Mouse (Mus musculus): Measurements from ENCODE around the gene Med24. TPM values are rescaled to one million over a fixed set of nuclear protein-coding genes. Genes with fewer than 3 reads are reported as not detected.
A peak's percentile ranks its signal among the peaks of the same experiment; 100 is the strongest.

Gene Med24
- polyA plus RNA-seq, 1 experiment from 2014 or later, result 90.3 TPM

- H3K4me3 ChIP-seq (replicated peaks), result peak overlapping the region; percentile 30
- no peaks in the 10 kb centered on the region for H3K9me3 ChIP-seq
- H3K36me3 ChIP-seq, result peaks cover 13% of the 10 kb centered on the region
- H3K27me3 ChIP-seq, result no peaks in the 10 kb centered on the region
- H3K9ac ChIP-seq (replicated peaks), result peak overlapping the region; percentile 60
- H3K4me1 ChIP-seq (replicated peaks), result peaks cover 99% of the 10 kb centered on the region
- H3K4me2 ChIP-seq (replicated peaks), result peak overlapping the region; percentile 85
- peak overlapping the region; percentile 98 for H3K27ac ChIP-seq
- no peak for ATAC-seq
- 9% methylated on average over 4 of the region's 5 CpGs for WGBS
Measured at GRCm38 (mm10) chr11:98749716-98750115, 20.5 kb upstream of the Med24 start.

GRCm38 (mm10) chr11:98748506-98749416, 19.5 kb upstream of the Med24 start:
- peak overlapping the region; percentile 30 for H3K4me3 ChIP-seq (replicated peaks)
- H3K9ac ChIP-seq (replicated peaks), result peak overlapping the region; percentile 60
- 13% methylated on average over 15 of the region's 15 CpGs for WGBS
- peak overlapping the region; percentile 85 for H3K4me2 ChIP-seq (replicated peaks)
- H3K27me3 ChIP-seq, result no peaks in the 10 kb centered on the region
- peaks cover 5% of the 10 kb centered on the region for H3K36me3 ChIP-seq
- ATAC-seq, result peak; percentile 47
- peak overlapping the region; percentile 98 for H3K27ac ChIP-seq
- H3K9me3 ChIP-seq, result no peaks in the 10 kb centered on the region
- peaks cover 99% of the 10 kb centered on the region for H3K4me1 ChIP-seq (replicated peaks)

- H3K9me3 ChIP-seq, result no peaks in the 10 kb centered on the region
Measured at GRCm38 (mm10) chr11:98747804-98748505, 18.7 kb upstream of the Med24 start.

GRCm38 (mm10) chr11:98746855-98747693, 17.8 kb upstream of the Med24 start:
- Histone ChIP-seq H3K9ac (replicated peaks) (peak overlapping the region; percentile 59), H3K9me3 (no peaks in the 10 kb centered on the region)
- 6% methylated on average over 19 of the region's 19 CpGs for WGBS

More at GRCm38 (mm10) chr11:98747804-98748505, 18.7 kb upstream of the Med24 start:
- 15% methylated on average over 6 of the region's 6 CpGs for WGBS
- peak overlapping the region; percentile 85 for H3K4me2 ChIP-seq (replicated peaks)
- H3K27ac ChIP-seq, result peak overlapping the region; percentile 98
- H3K4me3 ChIP-seq (replicated peaks), result peak overlapping the region; percentile 30
- ATAC-seq, result no peak
- no peaks in the 10 kb centered on the region for H3K36me3 ChIP-seq
- H3K27me3 ChIP-seq, result no peaks in the 10 kb centered on the region
- peaks cover 99% of the 10 kb centered on the region for H3K4me1 ChIP-seq (replicated peaks)
- peak overlapping the region; percentile 60 for H3K9ac ChIP-seq (replicated peaks)

GRCm38 (mm10) chr11:98745932-98746853, 17.0 kb upstream of the Med24 start:
- Histone ChIP-seq H3K4me2 (replicated peaks) (peak overlapping the region; percentile 85), H3K9ac (replicated peaks) (peak overlapping the region; percentile 59), H3K4me3 (replicated peaks) (peak overlapping the region; percentile 32), H3K27me3 (no peaks in the 10 kb centered on the region), H3K27ac (peak overlapping the region; percentile 98), H3K36me3 (no peaks in the 10 kb centered on the region), H3K9me3 (no peaks in the 10 kb centered on the region), H3K4me1 (replicated peaks) (peaks cover 86% of the 10 kb centered on the region)
- no peak for ATAC-seq
- WGBS, result 49% methylated on average over 12 of the region's 12 CpGs

More at GRCm38 (mm10) chr11:98746855-98747693, 17.8 kb upstream of the Med24 start:
- Histone ChIP-seq H3K4me1 (replicated peaks) (peaks cover 94% of the 10 kb centered on the region), H3K27ac (peak overlapping the region; percentile 98), H3K4me3 (replicated peaks) (peak overlapping the region; percentile 32), H3K4me2 (replicated peaks) (peak overlapping the region; percentile 85), H3K36me3 (no peaks in the 10 kb centered on the region), H3K27me3 (no peaks in the 10 kb centered on the region)
- ATAC-seq, result peak; percentile 65

- peaks cover 86% of the 10 kb centered on the region for H3K4me1 ChIP-seq (replicated peaks)
Measured at GRCm38 (mm10) chr11:98744456-98745019, 15.3 kb upstream of the Med24 start.

GRCm38 (mm10) chr11:98743655-98744345, 14.6 kb upstream of the Med24 start:
- H3K4me3 ChIP-seq (replicated peaks), result peak overlapping the region; percentile 84
- peak overlapping the region; percentile 85 for H3K4me2 ChIP-seq (replicated peaks)
- H3K36me3 ChIP-seq, result no peaks in the 10 kb centered on the region
- no peaks in the 10 kb centered on the region for H3K9me3 ChIP-seq
- no peaks in the 10 kb centered on the region for H3K27me3 ChIP-seq
- peaks cover 85% of the 10 kb centered on the region for H3K4me1 ChIP-seq (replicated peaks)
- 0 out of 2 replicates have a peak, but pooled peaks have one; percentile 0 for ATAC-seq
- H3K9ac ChIP-seq (replicated peaks), result peak overlapping the region; percentile 99
- WGBS, result 2% methylated on average over 9 of the region's 9 CpGs
- peak overlapping the region; percentile 99 for H3K27ac ChIP-seq

More at GRCm38 (mm10) chr11:98744456-98745019, 15.3 kb upstream of the Med24 start:
- ATAC-seq, result no peak
- Histone ChIP-seq H3K9ac (replicated peaks) (peak overlapping the region; percentile 99), H3K36me3 (no peaks in the 10 kb centered on the region), H3K4me2 (replicated peaks) (peak overlapping the region; percentile 85), H3K27me3 (no peaks in the 10 kb centered on the region), H3K27ac (peak overlapping the region; percentile 99), H3K9me3 (no peaks in the 10 kb centered on the region), H3K4me3 (replicated peaks) (peak overlapping the region; percentile 84)
- WGBS, result 34% methylated on average over 7 of the region's 7 CpGs

- WGBS, result under 1% methylated on average over 21 of the region's 21 CpGs
- no peaks in the 10 kb centered on the region for H3K9me3 ChIP-seq
Measured at GRCm38 (mm10) chr11:98742397-98743291, 13.4 kb upstream of the Med24 start.

GRCm38 (mm10) chr11:98741622-98742396, 12.6 kb upstream of the Med24 start:
- under 1% methylated on average over 53 of the region's 86 CpGs for WGBS
- no peaks in the 10 kb centered on the region for H3K9me3 ChIP-seq
- peak overlapping the region; percentile 99 for H3K9ac ChIP-seq (replicated peaks)
- peak overlapping the region; percentile 84 for H3K4me3 ChIP-seq (replicated peaks)
- no peaks in the 10 kb centered on the region for H3K36me3 ChIP-seq
- peak overlapping the region; percentile 99 for H3K27ac ChIP-seq
- H3K4me1 ChIP-seq (replicated peaks), result peaks cover 74% of the 10 kb centered on the region
- H3K4me2 ChIP-seq (replicated peaks), result peak overlapping the region; percentile 85
- H3K27me3 ChIP-seq, result no peaks in the 10 kb centered on the region
- peak; percentile 71 for ATAC-seq

More at GRCm38 (mm10) chr11:98742397-98743291, 13.4 kb upstream of the Med24 start:
- peaks cover 82% of the 10 kb centered on the region for H3K4me1 ChIP-seq (replicated peaks)
- ATAC-seq, result peak; percentile 25
- peak overlapping the region; percentile 85 for H3K4me2 ChIP-seq (replicated peaks)
- peak overlapping the region; percentile 99 for H3K27ac ChIP-seq
- H3K27me3 ChIP-seq, result no peaks in the 10 kb centered on the region
- H3K4me3 ChIP-seq (replicated peaks), result peak overlapping the region; percentile 84
- H3K9ac ChIP-seq (replicated peaks), result peak overlapping the region; percentile 99
- H3K36me3 ChIP-seq, result no peaks in the 10 kb centered on the region

Data from midbrain, embryonic 13.5 days (tissue).